8 mouse cellular contexts compared by ENCODE assay signal in the genomic region with DNA sequence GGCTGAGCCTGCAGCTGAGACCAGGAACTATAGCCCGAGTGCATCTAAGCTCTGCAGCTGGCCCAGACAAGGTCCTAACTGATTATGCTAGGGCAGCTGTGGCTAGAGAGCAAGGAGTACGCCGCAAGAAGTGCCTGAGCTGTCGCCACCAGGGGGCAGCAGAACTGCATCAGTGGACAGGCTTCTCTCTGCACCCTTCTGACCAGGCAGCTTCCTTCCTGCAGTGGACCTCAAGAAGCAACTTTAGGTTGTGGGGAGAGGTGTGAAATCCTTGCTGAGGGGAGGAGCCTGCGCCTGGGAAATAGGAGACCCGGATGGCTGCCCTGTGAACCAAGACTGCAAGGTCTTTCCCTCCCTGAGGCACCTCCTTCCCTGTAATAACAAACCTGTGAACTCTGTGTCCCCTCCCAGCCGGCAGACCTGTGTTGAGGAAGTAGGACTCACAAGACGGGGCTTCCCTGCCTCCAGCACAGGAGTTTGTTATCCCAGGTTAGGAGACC. TPM values are rescaled to one million over a fixed set of nuclear protein-coding genes. Genes with fewer than 3 reads are reported as not detected.
A peak's percentile ranks its signal among the peaks of the same experiment; 100 is the strongest.
DNase-seq lines count a peak whose midpoint lies in the region; ATAC-seq and TF ChIP-seq lines count a peak whose summit lies in the region.

No protein-coding gene starts in this region.

- peaks cover 48% of the 10 kb centered on the region for H3K4me1 ChIP-seq in hindbrain, embryonic 13.5 days (replicated peaks)

- no peak for TF ChIP-seq CTCF in Patski (IDR thresholded peaks at IDR 0.05)

- no peak for DNase-seq in Patski (ENCODE audit: low read depth, low spot score)
- peak; percentile 96 to 98 for DNase-seq in cerebellum, postnatal 10 days
- peak; percentile 88 to 90 for DNase-seq in frontal cortex, postnatal 14 days (ENCODE audit: low spot score in 2 of 2)
- DNase-seq in layer of hippocampus, postnatal 14 days (ENCODE audit: low spot score in 2 of 2), result peak; percentile 93 to 95
- DNase-seq in lung, postnatal 10 days, result peak; percentile 96
- peak; percentile 89 for DNase-seq in ovary, postnatal 36 days (ENCODE audit: low spot score)
- peak; percentile 98 for DNase-seq in thymus, postnatal 14 days

- H3K27ac ChIP-seq in hindbrain, embryonic 13.5 days, result peak overlapping the region; percentile 79

- WGBS in hindbrain, embryonic 13.5 days, result 9% methylated on average over 8 of the region's 8 CpGs

- H3K4me3 ChIP-seq in hindbrain, embryonic 13.5 days, result no peak overlapping the region

- H3K9me3 ChIP-seq in hindbrain, embryonic 13.5 days, result no peaks in the 10 kb centered on the region

- in situ Hi-C loops in Patski (cut with MboI; ENCODE audit: low pct_unique_long_range_greater_than_20kb), result no loop called here

- peaks cover 59% of the 10 kb centered on the region for H3K36me3 ChIP-seq in hindbrain, embryonic 13.5 days

- H3K4me2 ChIP-seq in hindbrain, embryonic 13.5 days, result no peak overlapping the region

- POLR2A ChIA-PET in Patski (lab: Charles Lee), result interaction anchor here (0.7 to 1.0 kb wide), 3 partner anchors 13 to 76 kb away, joined by 3 to 4 read pairs (median 3); a partner anchor contains a TSS

- CTCF ChIA-PET in Patski (lab: Charles Lee), result interaction anchor here (0.8 to 1.7 kb wide), 10 partner anchors 8 to 56 kb away, joined by 3 to 7 read pairs (median 3); a partner anchor contains a TSS

- peak; percentile 84 for ATAC-seq in Patski
- peak; percentile 84 for ATAC-seq in hindbrain, embryonic 13.5 days (ENCODE audit: low FRiP score)

- no peaks in the 10 kb centered on the region for H3K27me3 ChIP-seq in Patski
- H3K27me3 ChIP-seq in hindbrain, embryonic 13.5 days, result no peaks in the 10 kb centered on the region

- peak overlapping the region; percentile 49 for H3K9ac ChIP-seq in hindbrain, embryonic 13.5 days

RNA-seq across cellular contexts. Expression of a gene that starts 13.9 kb away (rescaled TPM):
- 62.5 TPM for polyA plus RNA-seq in Patski (2021)
- polyA plus RNA-seq in hindbrain, embryonic 13.5 days (2015; fragmentation: Nextera tagmentation; extraction: Ambion mirVana), result 114 and 120 TPM in 2 replicates
- 10 to 100 TPM; 60.4 to 64.1 TPM for total RNA-seq in layer of hippocampus, postnatal 14 days (2021)

RNA-seq across cellular contexts. Expression of a gene that starts 14.7 kb away (rescaled TPM):
- 0.30 TPM for polyA plus RNA-seq in Patski (2021)
- polyA plus RNA-seq in hindbrain, embryonic 13.5 days (2015; fragmentation: Nextera tagmentation; extraction: Ambion mirVana), result 0.43 and 1.2 TPM in 2 replicates
- total RNA-seq in layer of hippocampus, postnatal 14 days (2021), result not detected

RNA-seq across cellular contexts. Expression of a gene that starts 17.4 kb away (rescaled TPM):
- polyA plus RNA-seq in Patski (2021), result 84.2 TPM
- 26.6 and 27.1 TPM in 2 replicates for polyA plus RNA-seq in hindbrain, embryonic 13.5 days (2015; fragmentation: Nextera tagmentation; extraction: Ambion mirVana)
- 10 to 100 TPM; 81.6 to 86.9 TPM for total RNA-seq in layer of hippocampus, postnatal 14 days (2021)

RNA-seq across cellular contexts. Expression of a gene that starts 56.6 kb away (rescaled TPM):
- polyA plus RNA-seq in Patski (2021), result 159 TPM
- 201 and 203 TPM in 2 replicates for polyA plus RNA-seq in hindbrain, embryonic 13.5 days (2015; fragmentation: Nextera tagmentation; extraction: Ambion mirVana)
- 100 to 1,000 TPM; 321 to 323 TPM for total RNA-seq in layer of hippocampus, postnatal 14 days (2021)
